Mouse (Mus musculus): ENCODE measurements around the gene Galnt14.

Gene Galnt14

DNA sequence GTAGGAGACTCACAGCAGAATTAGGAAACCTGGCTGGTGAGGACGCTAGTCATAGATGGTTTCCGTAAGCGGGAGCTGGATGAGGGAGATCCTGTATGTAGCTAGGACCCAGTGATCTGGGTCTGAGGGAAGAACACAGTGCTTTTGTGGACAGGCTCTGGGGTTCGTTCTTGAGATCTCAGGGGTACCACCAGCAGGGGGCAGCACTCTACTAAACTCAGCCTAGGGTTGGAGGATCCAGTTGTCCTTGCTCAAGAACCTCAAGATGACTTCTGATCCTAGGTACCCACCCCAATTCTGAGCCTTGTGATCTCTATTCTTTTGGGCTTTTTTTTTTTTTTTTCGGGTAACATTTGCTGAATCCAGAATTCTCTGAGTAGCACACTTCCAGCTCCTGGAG, 137.8 kb downstream of the Galnt14 start:
- DNase-seq (ENCODE audit: low read depth) = peak; percentile 54

DNA sequence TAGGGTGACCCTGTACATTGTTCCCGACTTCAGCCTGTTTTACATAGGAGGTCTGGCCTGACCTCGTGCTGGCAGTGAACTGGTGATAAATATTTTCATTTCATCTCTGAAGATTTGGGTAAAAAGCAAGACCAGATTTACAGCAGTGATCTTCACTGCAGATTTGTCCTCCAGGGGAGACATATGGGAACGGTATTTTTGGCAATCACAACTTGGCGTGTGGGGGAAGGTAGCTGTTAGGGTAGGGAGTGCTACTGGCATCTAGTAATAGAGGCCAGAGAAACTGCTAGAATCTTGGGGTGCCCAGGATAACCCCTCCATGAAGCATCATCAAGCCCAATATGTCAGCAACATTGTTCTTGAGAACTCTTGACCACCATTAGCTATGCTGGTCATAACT, 138.3 kb downstream of the Galnt14 start:
- DNase-seq (ENCODE audit: low read depth) = no peak

DNA sequence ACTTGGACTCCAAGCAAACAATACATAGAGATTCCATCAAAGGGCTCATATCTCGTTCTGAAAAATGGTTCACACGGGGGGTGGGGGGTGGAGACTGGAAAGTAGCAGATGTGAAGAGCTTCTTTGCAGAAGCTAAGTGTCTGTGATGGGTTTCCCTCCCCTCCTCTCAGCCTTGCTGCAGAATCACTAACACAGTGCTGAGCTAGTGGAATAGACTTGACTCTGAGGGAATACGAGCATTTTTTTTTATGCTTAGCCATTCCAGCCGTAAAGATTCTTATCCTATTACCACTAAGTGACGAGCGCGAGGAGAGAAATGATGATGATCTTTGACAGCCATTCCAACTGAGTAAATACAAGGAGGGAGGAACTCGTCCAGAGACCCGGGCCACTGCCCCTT, 142.0 kb downstream of the Galnt14 start:
- no peak for DNase-seq (ENCODE audit: low read depth)

DNA sequence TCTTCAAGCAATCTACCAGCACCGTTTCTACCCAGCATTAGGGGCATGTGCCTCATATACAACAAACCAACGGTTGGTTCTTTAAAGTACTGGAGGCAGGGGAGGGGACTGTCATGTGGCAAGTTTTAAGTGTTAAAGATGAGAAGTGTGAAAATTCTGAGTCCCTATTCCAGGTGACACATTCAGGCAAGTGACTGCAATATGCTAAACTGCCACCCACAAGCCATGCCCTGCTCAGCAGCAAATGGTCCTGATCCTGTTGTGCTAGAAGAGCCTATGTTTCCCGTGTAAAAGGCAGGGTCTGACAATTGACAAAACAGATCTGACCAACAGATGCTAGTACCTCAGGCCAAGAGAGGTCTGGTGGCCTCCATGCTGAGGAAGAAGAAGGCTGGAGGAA, 149.1 kb downstream of the Galnt14 start:
- DNase-seq (ENCODE audit: low read depth) = no peak

DNA sequence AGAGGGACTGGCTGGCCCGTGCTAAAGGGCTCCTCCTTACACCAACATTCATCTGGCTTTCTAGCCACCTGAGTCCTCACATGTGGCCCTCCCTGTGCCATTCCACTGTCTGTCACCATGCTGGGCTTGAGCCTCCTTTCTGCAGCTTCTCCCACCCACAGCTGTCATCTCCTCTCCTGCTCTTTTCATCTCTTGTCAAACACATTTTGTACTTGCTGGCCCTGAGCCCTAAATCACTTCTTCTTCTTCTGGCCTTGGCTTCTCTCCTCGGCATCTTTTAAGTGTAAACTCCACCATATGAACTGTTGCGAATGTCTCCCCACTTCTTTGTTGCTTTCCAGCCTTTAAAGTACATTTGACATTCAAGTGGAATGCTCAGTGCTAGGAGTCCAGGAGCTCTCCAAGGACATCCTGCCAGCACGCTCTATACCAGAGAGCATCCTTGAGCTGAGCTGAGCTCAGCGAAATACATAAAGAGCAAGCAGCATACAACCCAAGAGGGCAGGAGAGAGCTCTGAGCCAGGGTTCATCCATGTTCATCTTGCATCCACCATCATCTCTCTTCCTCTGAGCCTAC, 150.0 kb downstream of the Galnt14 start:
- DNase-seq (ENCODE audit: low read depth) = no peak

DNA sequence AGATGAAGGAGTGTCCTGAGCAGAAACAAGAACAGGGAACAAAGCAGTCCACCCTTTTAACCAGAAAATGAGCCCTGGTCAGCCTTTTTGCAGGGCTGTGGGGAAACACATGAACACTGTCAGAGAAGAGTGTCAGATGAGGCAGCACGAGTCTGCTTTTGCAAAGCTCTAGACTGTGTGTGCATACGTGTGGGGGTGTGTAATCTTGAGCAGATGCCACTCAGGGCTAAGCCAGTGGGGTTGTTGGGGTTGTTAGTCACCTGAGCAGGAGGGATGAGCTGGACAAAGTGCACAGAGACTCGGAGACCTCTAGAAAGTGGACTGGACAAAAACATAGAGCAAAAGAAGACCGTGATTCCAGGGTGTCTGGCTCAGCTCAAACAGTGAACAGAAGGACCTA, 150.8 kb downstream of the Galnt14 start:
- DNase-seq (ENCODE audit: low read depth) = no peak

DNA sequence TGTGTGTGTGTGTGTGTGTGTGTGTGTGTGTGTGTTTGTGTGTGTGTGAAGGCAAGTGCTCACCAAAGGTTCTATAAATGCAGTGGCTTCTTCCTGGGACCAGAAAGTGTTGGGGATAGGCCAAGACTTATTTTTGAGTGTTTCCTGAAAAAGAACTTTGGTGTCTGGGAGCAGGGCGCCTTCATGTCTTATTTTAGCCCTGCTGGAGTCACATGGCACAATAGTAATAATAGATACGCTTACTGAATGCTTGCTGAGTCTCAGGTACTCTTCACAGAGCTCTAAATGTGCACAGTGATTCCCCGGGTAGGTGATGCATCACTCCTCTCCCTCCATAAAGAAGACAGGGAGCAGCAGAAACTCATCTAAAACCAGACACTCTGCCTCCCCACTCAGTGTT, 153.2 kb downstream of the Galnt14 start:
- DNase-seq (ENCODE audit: low read depth) = no peak

DNA sequence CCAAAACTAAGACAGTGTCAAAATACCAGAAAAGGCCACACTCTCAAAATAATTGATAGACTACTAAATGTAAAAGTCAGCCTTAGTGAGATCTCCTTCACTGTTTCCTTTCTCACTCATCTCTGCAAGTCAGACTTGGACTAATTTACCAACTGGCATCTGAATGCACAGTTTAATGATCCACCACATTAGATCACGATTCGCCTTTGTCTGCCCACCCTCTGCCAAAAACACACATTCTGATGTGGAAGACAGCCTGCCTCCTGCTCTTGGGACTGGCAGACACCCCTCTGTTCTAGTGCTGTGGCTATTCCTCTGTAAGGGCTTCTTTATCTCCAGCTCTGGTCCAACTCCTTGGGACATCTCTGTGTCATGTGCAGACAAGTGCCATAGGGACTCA, 153.8 kb downstream of the Galnt14 start:
- no peak for DNase-seq (ENCODE audit: low read depth)

DNA sequence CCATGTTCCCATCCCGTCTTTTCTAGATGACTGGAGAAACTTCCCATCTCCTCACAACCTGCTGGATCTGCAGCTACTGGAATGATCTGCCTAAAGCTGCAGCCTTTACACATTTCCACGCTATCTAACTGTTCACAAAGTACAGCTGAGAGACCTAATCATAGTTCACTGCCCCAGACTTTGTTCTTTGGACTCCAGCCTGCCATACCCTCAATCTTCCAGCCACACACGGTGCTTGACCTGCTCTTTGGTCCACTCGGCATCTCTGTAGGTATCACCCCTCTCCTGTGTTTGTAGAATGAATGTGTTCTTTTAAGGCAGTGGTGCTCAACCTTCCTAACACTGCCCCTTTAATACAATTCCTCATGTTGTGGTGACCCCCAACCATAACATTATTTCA, 155.6 kb downstream of the Galnt14 start:
- DNase-seq (ENCODE audit: low read depth) = no peak

DNA sequence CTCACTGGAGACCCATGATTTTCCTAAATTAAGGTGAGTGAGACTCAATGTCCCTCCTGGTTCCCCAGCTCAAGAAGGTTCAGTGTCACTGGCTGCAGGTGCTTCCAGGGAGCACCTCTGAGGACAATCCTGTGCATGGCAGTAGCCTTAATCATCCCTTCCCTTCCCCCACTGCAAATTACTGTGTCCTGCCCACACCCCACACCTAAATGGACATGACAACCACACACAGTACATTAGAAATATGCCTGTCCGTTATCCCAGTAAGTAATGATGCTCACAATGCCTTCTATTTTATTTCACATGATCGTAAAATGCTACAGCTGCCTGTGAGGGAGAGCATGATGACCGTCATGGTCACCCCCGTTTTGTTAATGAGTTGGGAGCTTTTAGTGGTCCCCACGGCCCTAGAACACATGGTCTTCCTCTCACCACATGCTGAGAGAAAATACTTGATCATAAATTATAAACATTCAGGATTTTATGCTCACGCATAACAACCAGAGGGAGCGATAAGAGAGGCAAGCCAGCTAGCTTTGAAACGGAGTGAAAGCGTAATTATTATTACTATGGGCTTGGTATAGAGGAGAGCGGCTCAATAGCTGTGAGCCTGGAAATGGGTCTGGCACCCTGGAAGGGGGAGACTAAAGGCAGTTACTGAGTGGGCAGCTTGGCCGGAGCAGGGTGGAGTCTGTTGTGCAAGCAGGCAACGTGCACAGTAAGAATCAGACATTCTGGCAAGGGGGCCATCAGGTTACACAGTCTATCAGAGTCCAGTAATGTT, 161.3 kb downstream of the Galnt14 start:
- DNase-seq (ENCODE audit: low read depth) = no peak

DNA sequence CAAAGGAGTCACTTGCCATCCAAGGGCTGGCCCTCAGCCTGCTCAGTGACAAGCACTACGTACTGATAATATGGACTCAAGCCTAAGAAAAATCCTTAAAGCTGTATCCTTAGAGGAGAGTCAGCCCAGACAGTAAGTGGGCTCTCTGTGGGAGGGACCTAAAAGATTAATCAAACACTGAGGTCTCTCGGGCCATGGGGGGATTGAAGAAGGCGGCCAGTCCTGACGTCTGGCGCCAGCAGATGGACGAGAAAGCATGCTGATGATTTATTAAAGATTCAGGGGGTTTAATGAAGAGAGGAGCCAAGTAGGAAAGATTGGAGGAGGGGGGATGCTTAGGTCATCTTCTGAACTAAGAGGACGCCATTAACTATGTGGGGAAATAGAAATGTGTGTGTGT, 162.1 kb downstream of the Galnt14 start:
- DNase-seq (ENCODE audit: low read depth) = no peak

DNA sequence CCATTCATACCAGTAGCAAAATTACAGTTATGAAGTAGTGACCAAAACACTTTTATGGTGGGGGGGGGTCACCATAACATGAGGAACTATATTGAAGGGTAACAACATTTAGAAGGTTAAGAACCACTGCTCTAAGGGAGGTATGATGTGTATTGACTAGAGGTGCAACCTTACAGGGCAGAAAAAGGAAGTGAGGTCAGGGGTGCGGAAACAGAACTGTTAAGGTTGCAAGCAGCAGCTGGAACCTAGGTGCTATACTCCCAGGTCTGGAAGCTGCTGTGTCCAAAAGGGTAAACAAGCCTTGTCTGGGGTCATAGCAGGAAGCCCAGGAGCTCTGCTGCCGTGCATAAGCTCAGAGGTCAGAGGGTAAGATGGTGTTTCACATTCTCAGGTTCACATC, 162.8 kb downstream of the Galnt14 start:
- DNase-seq (ENCODE audit: low read depth) = no peak

DNA sequence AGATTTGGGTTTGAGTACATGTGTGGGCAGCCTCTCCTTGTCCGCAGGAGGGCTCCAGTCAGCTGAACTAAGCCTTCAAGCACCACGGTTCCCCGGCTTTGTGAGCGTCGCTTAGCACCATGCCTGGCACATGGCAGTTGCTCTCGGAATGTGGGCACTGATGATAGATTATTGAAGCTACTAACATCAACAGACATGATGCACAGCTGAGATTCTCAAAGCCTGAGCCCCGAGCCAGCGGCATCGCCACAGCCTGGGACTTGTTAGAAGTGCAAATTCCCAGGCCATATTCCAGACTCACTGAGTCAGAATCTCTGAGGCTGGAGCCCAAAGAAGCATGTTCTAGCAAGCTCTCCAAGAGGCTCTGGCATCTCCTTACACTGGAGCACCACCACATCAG, 168.3 kb downstream of the Galnt14 start:
- DNase-seq (ENCODE audit: low read depth) = no peak

DNA sequence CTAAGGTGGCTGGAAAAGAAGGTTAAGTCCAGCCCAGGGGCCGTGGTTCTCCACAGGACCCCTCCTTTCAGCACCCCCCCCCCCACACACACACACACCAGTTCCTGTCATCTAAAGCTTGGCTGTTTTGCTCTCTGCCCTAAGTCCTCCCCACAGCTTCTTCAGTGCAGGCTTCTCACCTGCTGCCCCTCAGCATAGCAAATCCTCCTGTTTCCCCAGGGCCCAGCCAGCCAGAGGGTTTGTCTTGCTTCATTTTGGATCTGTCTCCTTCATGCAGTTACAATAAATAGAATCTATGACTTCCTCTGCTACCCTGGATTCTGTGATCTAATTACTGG, 169.1 kb downstream of the Galnt14 start:
- no peak for DNase-seq (ENCODE audit: low read depth)

DNA sequence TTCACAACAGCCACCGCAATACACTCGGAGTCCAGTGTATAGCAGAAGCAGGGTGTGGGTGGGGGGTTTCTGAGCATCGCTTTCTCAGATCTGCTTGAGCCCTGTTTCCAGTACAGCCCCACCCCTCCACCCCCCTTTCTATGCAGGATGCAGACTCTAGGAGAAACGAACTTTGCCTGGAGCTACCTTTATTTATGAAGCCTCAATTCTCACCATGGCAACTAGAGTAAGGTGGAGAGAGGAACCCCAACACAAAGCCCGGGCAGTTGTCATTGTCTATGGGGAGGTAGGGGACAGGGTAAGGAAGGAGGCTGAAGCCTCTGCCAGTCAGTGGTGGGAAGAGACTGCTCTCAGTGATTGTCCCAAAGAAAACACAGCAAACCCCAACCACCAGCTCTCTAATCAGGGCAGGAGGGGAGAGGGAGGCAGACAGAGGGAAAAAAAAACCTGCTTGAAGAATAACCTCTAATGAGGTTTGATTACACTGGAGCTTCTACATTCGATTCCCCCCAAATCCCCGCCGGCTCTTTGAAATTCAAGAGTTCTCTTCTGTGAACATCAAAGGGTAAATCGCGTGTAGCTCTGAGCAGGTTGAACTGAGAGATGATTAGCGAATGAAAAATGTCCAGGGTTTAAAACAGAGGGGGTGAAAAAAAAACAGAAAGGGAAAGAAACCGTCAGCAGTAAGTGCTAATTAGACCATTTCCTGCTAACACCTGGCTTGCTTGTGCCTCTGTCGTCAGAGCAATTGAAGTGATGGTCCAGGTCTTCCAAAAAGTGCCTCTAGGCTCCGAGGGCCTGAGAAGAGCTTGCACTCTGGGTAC, 169.6 kb downstream of the Galnt14 start:
- no peak for DNase-seq (ENCODE audit: low read depth)

DNA sequence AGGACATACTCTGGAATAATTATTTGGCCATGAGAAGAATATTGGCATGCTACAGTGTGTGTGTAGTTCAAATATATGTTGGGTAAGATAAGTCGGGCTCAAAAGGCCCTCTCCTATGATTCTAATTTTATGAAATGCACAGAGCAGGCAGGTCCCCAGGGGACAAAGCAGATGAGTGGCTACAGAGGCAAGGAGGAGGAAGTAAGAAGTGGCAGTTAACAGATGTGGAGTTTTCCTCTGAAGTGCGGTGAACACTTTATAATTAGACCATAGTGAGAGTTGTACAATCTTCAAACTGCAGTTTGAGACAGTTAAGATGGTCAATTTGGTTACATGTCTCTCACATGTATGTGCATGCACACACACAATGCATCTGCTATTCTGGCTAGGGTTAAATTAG, 178.4 kb downstream of the Galnt14 start:
- no peak for DNase-seq (ENCODE audit: low read depth)

DNA sequence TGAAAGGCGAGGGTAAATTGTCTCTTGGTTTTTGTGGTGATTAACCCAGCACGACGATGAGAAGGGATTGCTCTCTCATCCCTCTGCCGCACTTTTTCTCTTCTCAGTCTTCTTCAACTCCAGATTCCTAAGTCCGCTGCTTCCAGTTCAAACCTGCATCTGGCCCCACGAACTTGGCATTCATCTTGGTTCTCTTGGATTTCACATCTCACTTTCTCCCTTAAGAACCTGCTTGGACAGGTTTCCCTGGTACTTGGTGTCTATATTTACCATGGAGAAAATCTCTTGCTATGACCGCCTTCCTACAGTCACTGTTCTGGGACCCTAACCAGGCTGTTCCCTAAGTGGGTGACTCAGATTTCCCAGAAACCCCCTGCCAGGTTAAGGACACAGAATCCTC, 188.1 kb downstream of the Galnt14 start:
- DNase-seq (ENCODE audit: low read depth) = no peak

DNA sequence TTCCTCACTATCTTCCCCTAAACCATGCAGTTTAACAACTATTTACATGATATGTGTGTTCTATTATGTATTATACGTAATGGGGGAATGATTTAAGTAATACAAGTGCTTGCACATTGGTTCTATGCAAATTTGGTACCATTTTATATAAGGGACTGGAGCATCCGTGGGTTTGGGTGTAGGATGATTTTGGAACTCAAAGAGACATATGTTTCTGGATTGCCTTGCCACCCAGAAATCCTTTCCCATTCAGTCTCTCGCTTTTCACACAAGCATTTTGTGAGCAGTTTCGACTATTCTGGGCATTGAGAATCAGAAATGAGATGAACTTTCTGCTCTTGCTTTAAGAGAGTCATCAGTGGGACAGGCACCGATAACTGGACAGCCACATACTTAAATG, 190.9 kb downstream of the Galnt14 start:
- no peak for DNase-seq (ENCODE audit: low read depth)

DNA sequence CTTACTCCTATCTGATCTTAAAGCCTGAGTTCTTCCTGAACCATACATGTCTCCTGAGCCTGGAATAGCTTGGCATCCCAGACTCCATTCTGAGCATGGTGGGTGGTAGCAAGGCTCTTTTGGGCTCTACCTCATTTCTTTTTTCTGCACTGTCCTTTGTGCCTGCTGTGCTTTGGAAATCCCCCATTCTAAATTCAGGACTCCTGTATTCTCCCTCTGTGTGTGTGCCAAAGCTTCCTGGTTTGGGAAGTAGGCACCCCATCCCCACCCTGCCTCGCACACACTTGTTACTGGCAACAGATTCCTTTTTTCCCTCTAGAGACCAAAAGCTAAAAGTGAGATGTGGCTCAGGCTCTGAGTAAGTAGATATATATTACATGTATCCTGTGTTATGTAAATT, 191.9 kb downstream of the Galnt14 start:
- no peak for DNase-seq (ENCODE audit: low read depth)

DNA sequence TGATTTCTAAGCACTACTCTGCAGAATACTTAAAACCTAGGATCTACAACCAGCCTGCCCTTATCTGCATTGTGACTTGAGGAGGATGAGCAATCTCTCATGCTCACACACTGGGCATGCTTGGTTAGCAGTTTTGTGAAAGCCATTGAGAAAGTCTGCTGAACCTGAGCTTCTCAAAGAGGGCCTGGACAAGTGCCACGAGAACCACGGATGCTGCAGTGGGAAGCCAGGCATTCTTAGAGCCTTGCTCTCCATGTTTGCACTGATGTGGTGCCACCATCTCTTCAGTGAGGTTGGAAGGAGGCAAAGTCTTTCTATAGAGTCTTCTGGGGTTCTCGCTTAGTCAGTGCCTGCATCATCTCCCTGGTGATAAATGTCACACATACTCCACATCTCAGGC, 194.7 kb downstream of the Galnt14 start:
- no peak for DNase-seq (ENCODE audit: low read depth)

DNA sequence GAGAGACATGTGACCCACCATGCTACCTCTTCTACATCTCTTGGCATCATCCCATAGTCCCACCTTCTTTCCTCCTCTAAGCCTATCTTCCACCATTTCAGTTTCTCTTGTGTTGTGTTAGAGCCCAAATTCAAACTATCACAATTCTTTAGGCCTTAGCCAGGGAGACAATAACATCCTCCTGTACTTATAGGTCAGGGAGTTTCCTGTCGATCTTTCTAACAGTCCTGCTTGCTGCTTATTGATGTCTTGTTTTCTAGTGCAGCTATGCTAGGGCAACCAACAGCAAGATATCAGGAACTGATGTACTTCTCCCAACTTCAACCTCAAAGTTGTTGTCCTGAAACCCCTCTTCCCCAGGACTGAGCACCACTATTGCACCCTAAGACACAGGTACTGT, 195.4 kb downstream of the Galnt14 start:
- no peak for DNase-seq (ENCODE audit: low read depth)

DNA sequence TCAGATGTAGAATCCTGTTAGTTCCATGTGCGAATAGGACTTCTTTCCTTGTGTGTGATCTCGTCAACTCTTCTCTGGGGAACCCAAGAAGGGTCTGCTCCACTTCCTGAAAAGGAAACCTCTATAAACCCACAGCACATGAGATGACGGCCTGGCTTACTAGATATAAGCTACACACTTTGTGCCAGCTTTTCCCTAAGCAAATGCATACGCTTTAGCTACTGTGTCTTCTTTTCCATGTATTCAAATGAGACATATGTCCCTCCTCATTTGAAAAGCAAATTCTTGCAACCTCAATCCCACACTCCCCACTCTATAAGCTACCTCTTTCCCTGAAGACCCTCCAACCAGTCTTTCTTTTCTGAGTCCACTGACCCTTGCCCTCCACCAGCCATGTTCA, 196.0 kb downstream of the Galnt14 start:
- DNase-seq (ENCODE audit: low read depth) = no peak

DNA sequence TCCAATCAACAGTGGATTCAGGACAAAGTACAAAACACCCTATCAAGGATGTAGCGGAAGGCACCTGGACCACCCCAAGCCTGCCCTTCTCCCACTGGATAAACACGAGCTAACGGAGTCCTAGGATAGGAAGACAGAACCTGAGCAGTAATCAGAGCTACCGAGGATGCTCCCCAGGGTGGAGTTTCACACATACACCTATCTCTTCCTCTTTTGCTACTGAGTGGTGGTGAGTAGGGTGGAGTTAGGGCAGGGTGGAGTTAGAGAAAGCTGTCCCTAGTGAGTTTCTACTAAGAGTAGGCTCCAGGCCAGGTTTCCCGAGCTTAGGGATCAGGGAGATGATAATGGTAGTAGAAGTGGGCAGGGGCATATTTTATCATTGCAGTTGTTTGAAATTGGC, 197.4 kb downstream of the Galnt14 start:
- no peak for DNase-seq (ENCODE audit: low read depth)
